Mouse (Mus musculus) lung, embryonic 14.5 days (tissue): ENCODE measurements at regions not wholly inside any gene's neighbourhood (a gene's known extent, or its start where the extent isn't known, plus 50 kb on each side); places are given as distances from the start of the nearest gene placed in this dataset.

Experiments
- ATAC-seq: fragments of 200-750 bp; cut with Nextera tagmentation; 2 replicates; pipeline ENCODE4 v1.8.0; 2017; ENCODE audit warnings: mild to moderate bottlenecking, moderate TSS enrichment, moderate library complexity; ENCODE audit not compliant: insufficient read depth
- DNase-seq: peaks from one replicate; pipeline ENCODE4 v3.0.0-alpha.2; 2015
- H3K27ac ChIP-seq: fragments of 300-500 bp; sonication (generic); 2 replicates; pipeline ENCODE4 v1.5.1; 2014; ENCODE audit warnings: low read depth, mild to moderate bottlenecking, moderate library complexity
- H3K27me3 ChIP-seq: fragments of 300-500 bp; sonication (generic); 2 replicates; pipeline ENCODE4 v1.6.1; 2014; ENCODE audit warnings: low read length, control low read depth; ENCODE audit not compliant: insufficient read depth
- H3K36me3 ChIP-seq: fragments of 300-500 bp; sonication (generic); 2 replicates; pipeline ENCODE4 v1.6.1; 2014; ENCODE audit warnings: control low read depth; ENCODE audit not compliant: insufficient read depth
- H3K4me1 ChIP-seq: fragments of 300-500 bp; sonication (generic); 2 replicates; pipeline ENCODE4 v1.6.1; 2014; ENCODE audit warnings: antibody characterized with exemption, control low read depth; ENCODE audit not compliant: insufficient read depth
- H3K4me2 ChIP-seq: fragments of 300-500 bp; sonication (generic); 2 replicates; pipeline ENCODE4 v1.6.1; 2014; ENCODE audit warnings: mild to moderate bottlenecking
- H3K4me3 ChIP-seq: fragments of 300-500 bp; sonication (generic); 2 replicates; pipeline ENCODE4 v1.5.1; 2014; ENCODE audit warnings: low read depth, low read length
- H3K9ac ChIP-seq: fragments of 300-500 bp; sonication (generic); 2 replicates; pipeline ENCODE4 v1.6.1; 2014
- H3K9me3 ChIP-seq: fragments of 300-500 bp; sonication (generic); 2 replicates; pipeline ENCODE4 v1.6.1; 2016; ENCODE audit warnings: low read depth, low read length, control low read depth
- CTCF ChIP-seq: IDR thresholded peaks from 2 replicates; pipeline ENCODE4 v1.5.1; 2016; ENCODE audit warnings: antibody characterized with exemption, low read depth
- WGBS: fragments of 180-500 bp; shearing (Covaris S2); extraction: QIAGEN DNeasy Blood & Tissue Kit; methylation state at CpG from one replicate; pipeline ENCODE4 v1.1.7; 2014; 5-methylcytosine and 5-hydroxymethylcytosine counted together

DNA sequence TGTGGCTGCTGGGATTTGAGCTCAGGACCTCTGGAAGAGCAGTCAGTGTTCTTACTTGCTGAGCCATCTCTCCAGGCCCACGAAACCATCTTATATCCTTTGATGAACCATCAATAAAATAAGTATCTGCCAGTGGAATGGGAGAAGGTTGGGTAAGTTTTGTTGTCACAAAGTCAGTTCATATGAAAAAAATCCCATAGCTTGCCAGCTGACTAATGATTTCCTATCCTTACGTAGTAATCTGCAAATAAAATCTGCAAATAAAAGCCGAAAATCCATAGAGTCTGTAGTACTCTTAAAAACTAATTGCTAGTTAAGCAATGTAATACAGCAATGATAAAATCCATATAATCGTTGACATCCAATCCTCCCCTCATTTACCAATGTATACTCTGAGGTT is 50.8 kb upstream of the B3galnt1 start:
- DNase-seq, result no peak
- Histone ChIP-seq H3K9me3 (no peaks in the 10 kb centered on the region), H3K4me2 (no peak overlapping the region), H3K27me3 (no peaks in the 10 kb centered on the region), H3K9ac (no peak overlapping the region), H3K4me3 (no peak overlapping the region), H3K4me1 (no peaks in the 10 kb centered on the region), H3K27ac (no peak overlapping the region), H3K36me3 (no peaks in the 10 kb centered on the region)
- no peak for TF ChIP-seq CTCF
- ATAC-seq, result no peak
- 85% methylated on average over 4 of the region's 4 CpGs for WGBS
